Mouse (Mus musculus) neural tube, embryonic 12.5 days (tissue): ENCODE measurements at regions not wholly inside any gene's neighbourhood (a gene's known extent, or its start where the extent isn't known, plus 50 kb on each side); places are given as distances from the start of the nearest gene placed in this dataset.

Experiments
- ATAC-seq: fragments of 200-750 bp; cut with Nextera tagmentation; 2 replicates; pipeline ENCODE4 v1.8.0; 2017; ENCODE audit warnings: low read depth, mild to moderate bottlenecking, moderate TSS enrichment, moderate library complexity; ENCODE audit not compliant: low FRiP score
- H3K27ac ChIP-seq: fragments of 300-500 bp; sonication (generic); 2 replicates; pipeline ENCODE4 v1.5.1; 2016
- H3K27me3 ChIP-seq: fragments of 300-500 bp; sonication (generic); replicated peaks from 2 replicates; pipeline ENCODE4 v1.6.1; 2016; ENCODE audit warnings: mild to moderate bottlenecking
- H3K36me3 ChIP-seq: fragments of 300-500 bp; sonication (generic); 2 replicates; pipeline ENCODE4 v1.6.1; 2016; ENCODE audit warnings: mild to moderate bottlenecking
- H3K4me1 ChIP-seq: fragments of 300-500 bp; sonication (generic); 2 replicates; pipeline ENCODE4 v1.6.1; 2016
- H3K4me2 ChIP-seq: fragments of 300-500 bp; sonication (generic); replicated peaks from 2 replicates; pipeline ENCODE4 v1.6.1; 2016; ENCODE audit warnings: mild to moderate bottlenecking
- H3K4me3 ChIP-seq: fragments of 300-500 bp; sonication (generic); 2 replicates; pipeline ENCODE4 v1.5.1; 2016
- H3K9ac ChIP-seq: fragments of 300-500 bp; sonication (generic); 2 replicates; pipeline ENCODE4 v1.6.1; 2016; ENCODE audit warnings: mild to moderate bottlenecking
- H3K9me3 ChIP-seq: fragments of 300-500 bp; sonication (generic); 2 replicates; pipeline ENCODE4 v1.6.1; 2016; ENCODE audit warnings: mild to moderate bottlenecking
- WGBS: fragments of 180-500 bp; shearing (Covaris S2); methylation state at CpG from one replicate; pipeline ENCODE4 v1.1.7; 2016; 5-methylcytosine and 5-hydroxymethylcytosine counted together

DNA sequence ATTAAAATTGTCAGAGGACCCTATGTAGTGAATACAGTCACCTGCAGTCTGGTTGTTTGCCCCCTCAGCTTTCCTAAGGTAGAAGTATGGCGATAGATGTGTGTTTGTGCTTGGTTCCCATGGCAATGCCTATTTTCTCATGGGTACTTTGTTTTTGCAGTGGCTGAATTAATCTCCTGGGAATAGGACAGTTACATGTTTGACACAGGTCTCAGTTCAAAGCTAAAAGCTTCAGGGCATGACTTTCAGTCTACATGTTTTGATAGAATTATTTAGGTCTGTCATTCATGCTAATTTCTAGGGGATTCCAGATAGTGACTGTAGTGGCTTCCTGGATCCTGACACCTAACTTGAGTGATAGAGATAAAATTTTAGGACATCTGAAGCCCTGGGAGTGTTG, 191.6 kb upstream of the Kbtbd8 start:
- H3K27ac ChIP-seq: no peak overlapping the region
- no peak for ATAC-seq
- H3K4me1 ChIP-seq: no peaks in the 10 kb centered on the region

DNA sequence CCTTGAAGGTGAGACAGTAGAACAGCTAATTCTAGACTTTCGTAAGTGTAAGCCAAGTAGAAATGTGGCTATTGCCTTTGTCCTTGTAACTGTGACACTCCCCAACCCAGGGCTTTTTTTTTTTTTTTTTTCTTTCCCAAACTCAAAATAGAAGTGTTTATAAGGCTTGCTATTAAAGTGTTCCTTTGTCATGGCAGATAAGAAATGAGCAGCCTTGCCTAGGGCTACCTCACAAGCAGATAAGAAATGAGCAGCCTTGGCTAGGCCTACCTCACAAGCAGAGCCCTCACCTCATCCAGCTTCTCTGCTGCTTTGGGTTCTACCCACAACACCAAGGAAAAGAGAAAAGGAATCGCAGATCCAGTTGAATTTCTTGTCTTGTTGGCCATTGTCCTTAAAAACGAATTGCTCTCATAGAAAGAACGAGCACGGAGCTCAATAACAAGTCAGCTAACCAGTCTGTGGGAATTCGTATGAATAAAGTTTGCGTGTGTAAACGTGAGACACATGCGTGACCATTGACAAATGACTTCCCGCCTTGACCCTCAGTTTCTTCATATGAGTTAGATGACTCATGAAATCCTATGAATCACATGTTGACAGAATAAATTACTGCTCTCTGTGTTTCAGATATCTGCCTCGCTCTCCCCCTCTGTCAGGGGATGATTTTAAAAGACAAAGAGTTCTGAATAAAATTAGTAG, 192.6 kb upstream of the Kbtbd8 start:
- H3K4me2 ChIP-seq: no peak overlapping the region
- ATAC-seq: no peak
- H3K9ac ChIP-seq: no peak overlapping the region
- H3K9me3 ChIP-seq: no peaks in the 10 kb centered on the region
- H3K27ac ChIP-seq: no peak overlapping the region
- no peaks in the 10 kb centered on the region for H3K4me1 ChIP-seq
- H3K36me3 ChIP-seq: no peaks in the 10 kb centered on the region
- no peak overlapping the region for H3K4me3 ChIP-seq
- no peaks in the 10 kb centered on the region for H3K27me3 ChIP-seq
- WGBS: 77% methylated on average over 11 of the region's 11 CpGs

More for the DNA sequence above, 191.6 kb upstream of the Kbtbd8 start:
- H3K9ac ChIP-seq: no peak overlapping the region
- H3K36me3 ChIP-seq: no peaks in the 10 kb centered on the region
- WGBS: 84% methylated on average over 1 of the region's 1 CpGs
- H3K9me3 ChIP-seq: no peaks in the 10 kb centered on the region
- no peak overlapping the region for H3K4me2 ChIP-seq
- H3K27me3 ChIP-seq: no peaks in the 10 kb centered on the region
- no peak overlapping the region for H3K4me3 ChIP-seq

DNA sequence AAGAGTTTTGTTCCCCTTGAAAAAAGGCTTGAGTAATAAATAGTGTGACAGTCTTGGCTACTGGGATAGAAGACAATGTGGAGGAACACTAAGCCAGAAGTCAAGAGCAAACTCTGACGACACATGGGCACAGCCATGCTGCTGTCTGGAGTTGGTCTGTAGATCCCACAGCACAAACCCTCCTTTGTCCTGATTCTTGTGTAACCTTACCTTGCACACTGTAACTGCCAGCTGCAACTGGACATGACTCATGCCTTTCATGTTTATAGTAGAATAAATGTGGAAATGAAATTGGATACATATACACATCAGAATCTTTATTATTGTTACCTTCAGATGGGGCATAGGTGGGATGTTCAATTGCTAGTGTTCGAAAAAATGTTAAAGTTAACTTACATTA, 195.3 kb upstream of the Kbtbd8 start:
- ATAC-seq: no peak
- Histone ChIP-seq H3K36me3 (no peaks in the 10 kb centered on the region), H3K4me2 (no peak overlapping the region), H3K4me1 (no peaks in the 10 kb centered on the region), H3K9ac (no peak overlapping the region), H3K9me3 (no peaks in the 10 kb centered on the region), H3K27me3 (no peaks in the 10 kb centered on the region), H3K4me3 (no peak overlapping the region), H3K27ac (no peak overlapping the region)
- WGBS: 76% methylated on average over 2 of the region's 2 CpGs

DNA sequence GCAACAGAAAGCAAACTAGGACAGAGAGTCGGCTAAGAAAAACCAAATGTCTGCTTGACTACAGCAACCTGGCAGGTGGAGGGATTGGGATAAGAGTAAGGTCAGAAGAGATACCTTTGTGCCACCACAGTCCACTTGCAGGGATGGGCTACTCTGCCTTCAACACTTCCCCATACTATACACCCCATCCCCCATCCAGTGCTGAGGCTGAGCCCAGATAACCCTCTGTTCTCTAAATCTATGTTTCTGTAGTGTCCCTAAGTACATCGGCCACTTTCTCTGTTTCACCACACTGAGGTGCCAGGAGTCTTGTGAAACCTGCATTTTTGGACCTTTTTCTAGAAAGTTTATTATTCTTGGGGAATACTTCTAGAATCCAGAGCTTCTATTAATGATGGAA, 196.3 kb upstream of the Kbtbd8 start:
- no peaks in the 10 kb centered on the region for H3K4me1 ChIP-seq
- no peak overlapping the region for H3K4me3 ChIP-seq
- no peaks in the 10 kb centered on the region for H3K27me3 ChIP-seq
- no peak overlapping the region for H3K4me2 ChIP-seq
- ATAC-seq: no peak
- H3K36me3 ChIP-seq: no peaks in the 10 kb centered on the region
- H3K27ac ChIP-seq: no peak overlapping the region
- no peak overlapping the region for H3K9ac ChIP-seq
- 96% methylated on average over 2 of the region's 2 CpGs for WGBS
- no peaks in the 10 kb centered on the region for H3K9me3 ChIP-seq

DNA sequence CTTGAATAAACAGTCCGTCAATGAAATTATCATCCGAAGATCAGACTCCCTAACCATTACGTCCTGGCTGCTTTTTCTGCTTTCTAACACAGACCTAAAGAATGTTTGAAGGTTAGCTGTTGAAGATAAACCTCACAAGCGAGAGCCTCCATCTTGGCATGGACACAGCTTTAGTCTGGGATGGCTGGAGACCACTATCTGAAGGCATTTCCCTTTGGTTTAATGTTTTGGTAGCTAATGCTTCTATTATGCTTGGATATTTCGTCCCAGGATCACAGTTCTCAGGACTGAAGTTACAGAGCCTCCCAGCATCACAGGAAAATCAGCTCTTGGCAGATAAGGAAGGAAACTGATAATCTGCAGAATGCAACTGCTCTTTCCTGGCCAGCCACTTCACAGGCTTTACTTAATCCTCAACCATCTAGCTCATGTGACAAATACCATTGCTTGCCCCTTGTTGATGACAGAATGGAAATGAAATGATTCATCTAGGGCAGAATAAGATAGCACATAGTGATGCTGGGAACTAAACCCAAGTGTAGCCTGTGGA, 197.8 kb upstream of the Kbtbd8 start:
- Histone ChIP-seq H3K27ac (no peak overlapping the region), H3K4me1 (no peaks in the 10 kb centered on the region), H3K36me3 (no peaks in the 10 kb centered on the region), H3K9ac (no peak overlapping the region), H3K4me2 (no peak overlapping the region), H3K9me3 (no peaks in the 10 kb centered on the region), H3K27me3 (no peaks in the 10 kb centered on the region), H3K4me3 (no peak overlapping the region)
- ATAC-seq: no peak
- WGBS: 90% methylated on average over 5 of the region's 5 CpGs

DNA sequence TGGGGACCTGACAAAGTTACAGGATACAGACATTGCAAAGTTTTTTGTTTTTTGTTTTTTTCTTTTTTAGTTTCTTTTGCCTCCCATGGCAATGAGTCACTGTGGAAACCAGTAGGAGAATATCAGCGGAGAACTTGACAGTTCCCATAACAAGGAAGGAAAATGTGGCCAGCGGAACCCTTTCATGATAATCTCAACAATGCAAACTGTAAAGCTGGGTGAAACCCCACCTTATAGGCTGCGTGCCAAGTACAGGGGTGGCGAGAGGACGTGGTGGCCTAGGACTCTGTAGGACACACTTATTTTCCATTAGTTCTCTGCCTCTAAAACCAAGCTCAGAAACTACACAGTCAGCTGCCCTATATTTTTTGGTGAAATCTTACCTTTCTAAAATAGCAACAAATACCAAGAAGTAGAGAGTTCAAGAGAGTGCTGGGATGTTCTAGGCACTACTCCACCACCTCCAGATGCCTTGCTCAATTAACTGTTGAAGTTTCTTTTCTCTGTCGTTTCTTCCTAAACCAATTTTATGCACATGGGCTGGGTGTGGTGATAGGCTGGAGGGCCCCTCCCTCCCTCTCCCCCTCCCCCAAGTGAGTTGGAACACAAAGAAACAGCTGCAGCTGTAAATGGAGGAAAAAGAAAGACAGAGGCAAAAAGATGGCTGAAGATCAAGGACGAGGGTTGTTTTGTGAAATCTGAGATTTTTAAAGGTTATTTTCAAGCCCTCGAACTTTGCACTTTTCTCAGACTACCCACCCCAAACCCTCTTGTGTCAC, 201.0 kb upstream of the Kbtbd8 start:
- 68% methylated on average over 8 of the region's 8 CpGs for WGBS
- Histone ChIP-seq H3K9me3 (no peaks in the 10 kb centered on the region), H3K4me2 (no peak overlapping the region)

DNA sequence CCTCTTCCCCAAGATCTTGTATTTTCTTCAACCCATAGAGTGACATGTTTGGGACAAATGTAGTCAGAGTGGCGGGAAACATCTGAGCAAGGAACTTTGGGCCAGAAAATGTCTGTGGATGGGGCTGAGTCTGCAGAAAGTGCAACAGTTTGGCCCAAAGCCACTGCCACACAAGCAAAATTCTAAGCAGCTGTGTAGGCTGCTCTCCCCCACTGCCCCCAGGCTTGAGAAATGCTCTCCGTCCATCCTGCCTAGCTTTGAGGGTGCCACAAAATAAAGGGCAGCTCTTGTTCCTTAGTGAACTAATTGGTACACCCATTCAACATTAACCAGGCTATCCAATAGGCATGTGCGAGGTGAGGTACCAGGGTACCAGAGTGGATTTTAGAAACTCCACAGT, 205.2 kb upstream of the Kbtbd8 start:
- no peaks in the 10 kb centered on the region for H3K27me3 ChIP-seq
- no peak for ATAC-seq
- no peaks in the 10 kb centered on the region for H3K9me3 ChIP-seq
- H3K9ac ChIP-seq: no peak overlapping the region
- no peak overlapping the region for H3K4me3 ChIP-seq
- no peak overlapping the region for H3K27ac ChIP-seq
- WGBS: 73% methylated on average over 3 of the region's 3 CpGs
- no peaks in the 10 kb centered on the region for H3K36me3 ChIP-seq
- H3K4me2 ChIP-seq: no peak overlapping the region
- H3K4me1 ChIP-seq: no peaks in the 10 kb centered on the region

More for the DNA sequence above, 201.0 kb upstream of the Kbtbd8 start:
- no peak overlapping the region for H3K4me3 ChIP-seq
- no peak overlapping the region for H3K9ac ChIP-seq
- H3K27me3 ChIP-seq: no peaks in the 10 kb centered on the region
- H3K27ac ChIP-seq: no peak overlapping the region
- no peaks in the 10 kb centered on the region for H3K4me1 ChIP-seq
- no peaks in the 10 kb centered on the region for H3K36me3 ChIP-seq
- no peak for ATAC-seq

DNA sequence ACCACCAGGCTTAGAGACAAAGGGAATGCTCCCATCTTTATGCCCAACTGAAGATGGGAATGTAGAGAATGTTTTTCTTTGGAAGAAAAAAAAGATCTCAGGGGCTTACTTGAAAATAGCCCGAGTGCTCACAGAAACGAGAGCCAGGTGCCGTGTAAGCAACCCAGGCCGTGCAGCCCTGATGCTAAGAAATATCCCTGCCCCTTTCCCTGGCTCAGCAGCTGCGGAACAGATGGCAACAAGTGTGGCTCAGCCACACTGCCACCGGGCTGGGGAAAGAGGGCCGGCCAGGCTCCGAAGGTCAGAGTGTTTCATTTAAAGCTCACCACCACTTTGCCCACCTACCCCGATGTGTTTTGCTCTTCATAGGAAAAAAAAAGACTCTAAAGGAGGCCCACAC, 205.7 kb upstream of the Kbtbd8 start:
- 64% methylated on average over 9 of the region's 9 CpGs for WGBS
- no peak for ATAC-seq
- no peaks in the 10 kb centered on the region for H3K4me1 ChIP-seq
- no peak overlapping the region for H3K4me2 ChIP-seq
- no peaks in the 10 kb centered on the region for H3K9me3 ChIP-seq
- no peak overlapping the region for H3K4me3 ChIP-seq
- no peaks in the 10 kb centered on the region for H3K27me3 ChIP-seq
- H3K9ac ChIP-seq: no peak overlapping the region
- no peak overlapping the region for H3K27ac ChIP-seq
- no peaks in the 10 kb centered on the region for H3K36me3 ChIP-seq

DNA sequence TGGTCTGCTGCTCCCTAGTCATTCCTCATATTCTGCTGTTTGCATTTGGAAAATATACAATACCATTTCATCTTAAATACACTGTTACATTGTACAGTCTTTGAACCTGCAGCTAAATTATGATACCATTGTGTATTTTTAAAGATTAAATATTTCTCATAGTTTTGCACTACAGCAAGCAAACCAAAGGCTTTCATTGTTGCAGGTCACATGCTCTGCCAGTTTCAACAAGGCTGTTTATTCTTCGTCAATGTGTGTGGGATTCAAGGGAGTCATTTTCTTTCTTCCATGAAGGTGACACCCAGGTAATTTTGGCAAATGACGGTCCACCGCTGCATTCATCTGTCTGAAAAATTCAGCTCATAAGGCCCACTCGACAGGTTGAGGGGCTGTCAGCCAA, 200.9 kb upstream of the Lrig1 start:
- H3K4me1 ChIP-seq: no peaks in the 10 kb centered on the region
- no peak overlapping the region for H3K4me2 ChIP-seq
- H3K9ac ChIP-seq: no peak overlapping the region
- no peak overlapping the region for H3K27ac ChIP-seq
- no peaks in the 10 kb centered on the region for H3K27me3 ChIP-seq
- 92% methylated on average over 4 of the region's 4 CpGs for WGBS
- no peak overlapping the region for H3K4me3 ChIP-seq
- no peaks in the 10 kb centered on the region for H3K9me3 ChIP-seq
- no peaks in the 10 kb centered on the region for H3K36me3 ChIP-seq
- no peak for ATAC-seq

DNA sequence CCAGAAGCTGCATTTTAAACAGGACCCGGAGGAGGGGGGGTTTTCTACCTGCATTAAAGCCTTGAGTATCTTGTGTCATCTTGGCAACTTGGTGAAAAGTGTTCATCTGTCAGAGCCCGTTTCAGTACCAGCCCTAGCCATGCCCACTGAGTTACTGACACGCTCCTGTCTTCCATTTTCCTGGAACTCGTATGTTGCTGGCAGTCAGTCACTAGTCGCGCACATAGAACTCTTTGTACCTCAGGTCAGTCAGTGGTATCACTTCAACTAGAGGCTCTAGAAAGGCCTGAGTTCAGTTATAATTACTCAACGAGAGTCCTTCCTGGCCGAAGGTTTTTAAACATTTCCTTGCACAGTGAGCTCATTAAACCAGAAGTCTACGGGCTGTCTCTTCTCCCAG, 198.9 kb upstream of the Lrig1 start:
- no peak for ATAC-seq
- H3K36me3 ChIP-seq: no peaks in the 10 kb centered on the region
- no peaks in the 10 kb centered on the region for H3K4me1 ChIP-seq
- H3K27me3 ChIP-seq: no peaks in the 10 kb centered on the region
- 93% methylated on average over 9 of the region's 9 CpGs for WGBS
- no peaks in the 10 kb centered on the region for H3K9me3 ChIP-seq
- no peak overlapping the region for H3K27ac ChIP-seq
- H3K9ac ChIP-seq: no peak overlapping the region
- H3K4me2 ChIP-seq: no peak overlapping the region
- H3K4me3 ChIP-seq: no peak overlapping the region

DNA sequence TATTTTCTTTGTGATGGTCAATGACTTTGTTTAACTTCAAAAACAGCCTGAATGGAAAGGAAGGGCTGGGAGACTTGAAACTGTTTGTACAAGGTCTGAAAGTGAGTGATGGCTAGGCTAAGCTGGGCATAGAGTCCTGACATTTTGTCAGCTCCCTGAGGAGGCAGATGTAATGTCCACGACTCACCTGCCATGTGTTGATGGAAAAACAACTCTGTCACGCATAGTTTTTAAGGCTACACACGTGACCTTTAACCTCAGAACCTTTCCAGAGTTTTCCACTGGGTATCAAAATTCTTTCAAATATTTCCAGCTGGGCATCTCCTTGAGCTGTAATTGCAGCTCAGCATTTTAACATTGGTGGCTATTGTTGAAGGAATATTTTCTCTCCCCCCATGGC, 190.2 kb upstream of the Lrig1 start:
- 77% methylated on average over 3 of the region's 3 CpGs for WGBS
- Histone ChIP-seq H3K36me3 (no peaks in the 10 kb centered on the region), H3K27ac (no peak overlapping the region), H3K27me3 (no peaks in the 10 kb centered on the region), H3K4me2 (no peak overlapping the region), H3K4me1 (no peaks in the 10 kb centered on the region), H3K9me3 (no peaks in the 10 kb centered on the region), H3K9ac (no peak overlapping the region), H3K4me3 (no peak overlapping the region)
- no peak for ATAC-seq

DNA sequence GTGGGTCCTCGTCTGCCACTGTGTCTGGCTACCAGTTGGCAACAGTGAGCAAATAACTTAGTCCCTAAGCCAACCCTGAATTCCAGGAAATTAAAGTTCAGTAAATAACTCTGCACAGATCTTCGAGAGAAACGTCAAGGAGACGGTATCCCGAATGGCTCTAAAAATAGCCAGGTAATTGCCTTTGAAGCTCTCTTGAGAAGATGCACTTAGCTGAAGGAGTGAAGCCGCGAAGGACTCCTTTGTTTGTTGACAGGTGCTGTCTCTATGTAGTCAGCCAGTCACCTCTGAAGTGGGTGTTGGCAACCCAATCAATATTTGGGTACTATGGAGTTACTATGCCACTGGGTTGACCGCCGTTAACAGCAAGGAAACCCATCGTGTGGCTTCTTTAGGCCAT, 189.3 kb upstream of the Lrig1 start:
- no peaks in the 10 kb centered on the region for H3K4me1 ChIP-seq
- no peak overlapping the region for H3K4me2 ChIP-seq
- H3K27ac ChIP-seq: no peak overlapping the region
- WGBS: 89% methylated on average over 10 of the region's 10 CpGs
- H3K9ac ChIP-seq: no peak overlapping the region
- no peak for ATAC-seq
- H3K27me3 ChIP-seq: no peaks in the 10 kb centered on the region
- H3K36me3 ChIP-seq: no peaks in the 10 kb centered on the region
- H3K9me3 ChIP-seq: no peaks in the 10 kb centered on the region
- H3K4me3 ChIP-seq: no peak overlapping the region

DNA sequence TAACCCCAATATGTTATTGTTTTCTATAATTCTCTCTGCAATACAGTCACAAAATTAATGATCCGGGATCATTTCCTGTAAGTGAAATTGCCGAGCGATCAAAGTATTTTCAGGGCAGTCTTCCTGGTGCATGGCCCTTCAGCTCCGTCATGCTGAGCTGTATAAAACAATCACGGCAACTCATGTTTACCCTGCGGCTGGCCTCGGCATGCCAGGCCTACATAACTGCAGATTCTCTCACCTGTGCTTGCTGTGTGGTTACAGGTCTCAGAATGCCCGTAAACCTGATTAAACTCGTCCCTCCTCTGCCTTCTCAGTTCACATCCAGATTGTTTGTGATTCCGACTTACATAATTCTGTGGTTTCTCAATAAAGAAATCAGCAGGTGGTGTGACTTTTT, 181.2 kb upstream of the Lrig1 start:
- no peak overlapping the region for H3K4me2 ChIP-seq
- 76% methylated on average over 10 of the region's 10 CpGs for WGBS

More for the DNA sequence above, 181.2 kb upstream of the Lrig1 start:
- no peak overlapping the region for H3K9ac ChIP-seq
- H3K36me3 ChIP-seq: no peaks in the 10 kb centered on the region
- ATAC-seq: no peak
- H3K9me3 ChIP-seq: no peaks in the 10 kb centered on the region
- H3K4me1 ChIP-seq: no peaks in the 10 kb centered on the region
- no peaks in the 10 kb centered on the region for H3K27me3 ChIP-seq
- H3K4me3 ChIP-seq: no peak overlapping the region
- H3K27ac ChIP-seq: no peak overlapping the region
